8 mouse cellular contexts compared by ENCODE assay signal in genomic region chr1:187031796-187032195, GRCm38 (mm10).
DNase-seq lines count a peak whose midpoint lies in the region; ATAC-seq and TF ChIP-seq lines count a peak whose summit lies in the region.

No protein-coding gene starts in this region.

- WGBS in intestine, embryonic 14.5 days, result 44% methylated on average over 6 of the region's 6 CpGs
- WGBS in intestine, embryonic 15.5 days, result 36% methylated on average over 6 of the region's 6 CpGs
- 24% methylated on average over 6 of the region's 6 CpGs for WGBS in bone marrow, adult 2 months

- no peak for TF ChIP-seq POLR2A in bone marrow, adult 2 months (IDR thresholded peaks at IDR 0.05; ENCODE audit: borderline replicate concordance, control insufficient read depth, low read depth, low read length)

- no peak overlapping the region for H3K27ac ChIP-seq in intestine, embryonic 14.5 days (ENCODE audit: low read depth)
- H3K27ac ChIP-seq in intestine, embryonic 15.5 days, result no peak overlapping the region
- no peak overlapping the region for H3K27ac ChIP-seq in bone marrow, adult 2 months (ENCODE audit: control insufficient read depth, insufficient read depth, low read depth, low read length, poor library complexity)

- no peak overlapping the region for H3K4me2 ChIP-seq in intestine, embryonic 14.5 days (ENCODE audit: low read length)
- H3K4me2 ChIP-seq in intestine, embryonic 15.5 days (replicated peaks), result no peak overlapping the region

- H3K36me3 ChIP-seq in intestine, embryonic 14.5 days (ENCODE audit: control insufficient read depth, insufficient read depth, low read length), result no peaks in the 10 kb centered on the region
- H3K36me3 ChIP-seq in intestine, embryonic 15.5 days, result no peaks in the 10 kb centered on the region

- H3K9ac ChIP-seq in intestine, embryonic 14.5 days (ENCODE audit: low read length), result no peak overlapping the region
- H3K9ac ChIP-seq in intestine, embryonic 15.5 days, result no peak overlapping the region

- no peak overlapping the region for H3K4me3 ChIP-seq in intestine, embryonic 14.5 days (ENCODE audit: low read depth, low read length)
- no peak overlapping the region for H3K4me3 ChIP-seq in intestine, embryonic 15.5 days (replicated peaks)
- no peak overlapping the region for H3K4me3 ChIP-seq in bone marrow, adult 2 months (replicated peaks; ENCODE audit: control insufficient read depth, low read depth, low read length)

- no peaks in the 10 kb centered on the region for H3K9me3 ChIP-seq in intestine, embryonic 14.5 days (ENCODE audit: control insufficient read depth, low read length)
- no peaks in the 10 kb centered on the region for H3K9me3 ChIP-seq in intestine, embryonic 15.5 days

- no peaks in the 10 kb centered on the region for H3K4me1 ChIP-seq in intestine, embryonic 14.5 days (replicated peaks; ENCODE audit: control insufficient read depth, insufficient read depth, low read length)
- no peaks in the 10 kb centered on the region for H3K4me1 ChIP-seq in intestine, embryonic 15.5 days (replicated peaks)
- H3K4me1 ChIP-seq in bone marrow, adult 2 months (ENCODE audit: control insufficient read depth, insufficient read depth, low read length), result no peaks in the 10 kb centered on the region

- H3K27me3 ChIP-seq in intestine, embryonic 14.5 days (replicated peaks; ENCODE audit: control insufficient read depth, insufficient read depth, low read length), result no peaks in the 10 kb centered on the region
- H3K27me3 ChIP-seq in intestine, embryonic 15.5 days (replicated peaks), result no peaks in the 10 kb centered on the region

- ATAC-seq in intestine, embryonic 14.5 days (replicated peaks; ENCODE audit: low FRiP score, low TSS enrichment, low read depth), result no peak
- ATAC-seq in intestine, embryonic 15.5 days, result no peak; the same call in 1 of the 2 replicates
- ATAC-seq in megakaryocyte progenitor cell, adult 5-6 weeks (replicated peaks; ENCODE audit: poor library complexity), result peak; percentile 98

- TF ChIP-seq CTCF in bone marrow, adult 2 months (IDR thresholded peaks at IDR 0.05; ENCODE audit: control insufficient read depth, insufficient read depth, low read length), result peak; percentile 56

- peak; percentile 53 for DNase-seq in intestine, embryonic 14.5 days (ENCODE audit: low spot score)
- DNase-seq in ES-CJ7 (ENCODE audit: low read depth, low spot score), result peak; percentile 86
- DNase-seq in forelimb bud, embryonic 11.5 days (ENCODE audit: low read depth, low spot score), result peak; percentile 51
- peak; percentile 14 to 23 for DNase-seq in layer of hippocampus, adult 8-10 months (ENCODE audit: low spot score in 2 of 2)
- DNase-seq in T-cell, adult 2 months (ENCODE audit: low spot score), result no peak
